Mouse (Mus musculus) gastrocnemius, postnatal 10 days (tissue): Measurements from ENCODE around the gene Grcc10. TPM values are rescaled to one million over a fixed set of nuclear protein-coding genes. Genes with fewer than 3 reads are reported as not detected.
A peak's percentile ranks its signal among the peaks of the same experiment; 100 is the strongest.

Experiments
- DNase-seq: peaks from one replicate; pipeline ENCODE4 v3.0.0; 2021; ENCODE audit warnings: mixed read lengths
- long read RNA-seq, 2 experiments: library from polyadenylated mRNA; stranded (forward); transcript quantifications; one replicate each; pipeline ENCODE4 v2.0.0; 2021
- total RNA-seq, 2 experiments: library from RNA; stranded (reverse); gene quantifications; 2 replicates each; pipeline ENCODE4 v1.2.3; 2021

The Grcc10 gene
- total RNA-seq = 100 to 1,000 TPM; 213 to 226 TPM
- long read RNA-seq, experiment 1, transcript Grcc10-201 (3 exons, 863 nt) = major isoform, 88 of 94 reads
- long read RNA-seq, experiment 1, partial matches to known transcripts = 2 of 94 reads
- long read RNA-seq, experiment 1, other reads (novel, unspliced or antisense) = 1 of 94 reads
- long read RNA-seq, experiment 2, transcript Grcc10-201 (3 exons, 863 nt) = major isoform, 66 of 71 reads
- long read RNA-seq, experiment 2, partial matches to known transcripts = 2 of 71 reads
- long read RNA-seq, experiment 2, other reads (novel, unspliced or antisense) = 1 of 71 reads

GRCm38 (mm10) chr6:124740888-124741761, at the start of gene Grcc10:
Grcc10 (minus strand) TSS chr6:124741374.
- DNase-seq = peak; percentile 81

GRCm38 (mm10) chr6:124790121-124790520, 48.9 kb upstream of the Grcc10 start:
- no peak for DNase-seq

- no peak for DNase-seq
Measured at GRCm38 (mm10) chr6:124789519-124789918, 48.3 kb upstream of the Grcc10 start.

- no peak for DNase-seq
Measured at GRCm38 (mm10) chr6:124787722-124788121, 46.5 kb upstream of the Grcc10 start.

- no peak for DNase-seq
Measured at GRCm38 (mm10) chr6:124786756-124787420, 45.7 kb upstream of the Grcc10 start.

GRCm38 (mm10) chr6:124782436-124782835, 41.3 kb upstream of the Grcc10 start:
- DNase-seq = peak; percentile 18

GRCm38 (mm10) chr6:124780917-124781316, 39.7 kb upstream of the Grcc10 start:
- no peak for DNase-seq

- no peak for DNase-seq
Measured at GRCm38 (mm10) chr6:124779984-124780416, 38.8 kb upstream of the Grcc10 start.

GRCm38 (mm10) chr6:124779222-124779983, 38.2 kb upstream of the Grcc10 start, which contains the start of gene Lrrc23:
Lrrc23 (minus strand) TSS chr6:124779727.
- peak; percentile 11 for DNase-seq

- no peak for DNase-seq
Measured at GRCm38 (mm10) chr6:124770511-124770910, 29.3 kb upstream of the Grcc10 start.

GRCm38 (mm10) chr6:124770013-124770412, 28.8 kb upstream of the Grcc10 start:
- no peak for DNase-seq

GRCm38 (mm10) chr6:124769101-124769765, 28.1 kb upstream of the Grcc10 start, which contains the start of gene Eno2:
Eno2 (minus strand) TSS chr6:124769673.
- peak; percentile 57 for DNase-seq

GRCm38 (mm10) chr6:124768704-124769044, 27.5 kb upstream of the Grcc10 start:
- DNase-seq = no peak

GRCm38 (mm10) chr6:124767920-124768703, 26.9 kb upstream of the Grcc10 start:
- DNase-seq = peak; percentile 14

GRCm38 (mm10) chr6:124767536-124767919, 26.4 kb upstream of the Grcc10 start:
- DNase-seq = no peak

GRCm38 (mm10) chr6:124765951-124766350, 24.8 kb upstream of the Grcc10 start:
- DNase-seq = no peak

GRCm38 (mm10) chr6:124759259-124759658, 18.1 kb upstream of the Grcc10 start:
- DNase-seq = peak; percentile 80

GRCm38 (mm10) chr6:124758849-124759232, 17.7 kb upstream of the Grcc10 start:
- no peak for DNase-seq

GRCm38 (mm10) chr6:124757909-124758848, 17.0 kb upstream of the Grcc10 start:
- DNase-seq = peak; percentile 29
